Mouse (Mus musculus): ENCODE data around the gene Sstr4.

- no peak for TF ChIP-seq MAFK (IDR thresholded peaks at IDR 0.05; ENCODE audit: insufficient read depth, low read depth, low read length)
- no peak for TF ChIP-seq ZC3H11A (IDR thresholded peaks at IDR 0.05; ENCODE audit: borderline replicate concordance, low read depth, low read length)
- TF ChIP-seq CHD2 (IDR thresholded peaks at IDR 0.05; ENCODE audit: low read depth, low read length), result no peak
- no peak for TF ChIP-seq ZNF384 (IDR thresholded peaks at IDR 0.05; ENCODE audit: low read depth, low read length)
- no peak for TF ChIP-seq HCFC1 (IDR thresholded peaks at IDR 0.05; ENCODE audit: borderline replicate concordance, insufficient read depth, low read length)
These were observed 7.1 kb downstream of the Sstr4 start for GRCm38 (mm10) chr2:148402227-148402626.
